Mouse (Mus musculus): ENCODE data around the gene Fer1l5. TPM values are rescaled to one million over a fixed set of nuclear protein-coding genes. Genes with fewer than 3 reads are reported as not detected.

The Fer1l5 gene
- polyA plus RNA-seq, 1 experiment from 2014 or later = 0.64 TPM

GRCm38 (mm10) chr1:36352351-36352750 lies 19.7 kb upstream of the Fer1l5 start:
- Histone ChIP-seq H3K4me1 (ENCODE audit: control insufficient read depth, insufficient read depth, low read length) (no peaks in the 10 kb centered on the region), H3K27ac (replicated peaks; ENCODE audit: low read depth, low read length) (no peak overlapping the region), H3K9ac (ENCODE audit: low read depth, low read length) (no peak overlapping the region), H3K9me3 (ENCODE audit: control insufficient read depth, low read length) (no peaks in the 10 kb centered on the region), H3K4me2 (ENCODE audit: low read depth, low read length) (no peak overlapping the region), H3K4me3 (ENCODE audit: low read depth, low read length) (no peak overlapping the region), H3K36me3 (ENCODE audit: control insufficient read depth, insufficient read depth, low read length) (peaks cover 95% of the 10 kb centered on the region), H3K27me3 (replicated peaks; ENCODE audit: control insufficient read depth, insufficient read depth, low read length) (no peaks in the 10 kb centered on the region)
- no peak for ATAC-seq (ENCODE audit: low read depth)
- WGBS = 89% methylated on average over 4 of the region's 4 CpGs
- DNase-seq (ENCODE audit: low spot score) = no peak

- Histone ChIP-seq H3K27ac (replicated peaks; ENCODE audit: low read depth, low read length) (no peak overlapping the region), H3K9ac (ENCODE audit: low read depth, low read length) (no peak overlapping the region), H3K4me2 (ENCODE audit: low read depth, low read length) (no peak overlapping the region), H3K9me3 (ENCODE audit: control insufficient read depth, low read length) (no peaks in the 10 kb centered on the region), H3K36me3 (ENCODE audit: control insufficient read depth, insufficient read depth, low read length) (peaks cover 82% of the 10 kb centered on the region), H3K4me1 (ENCODE audit: control insufficient read depth, insufficient read depth, low read length) (no peaks in the 10 kb centered on the region), H3K27me3 (replicated peaks; ENCODE audit: control insufficient read depth, insufficient read depth, low read length) (no peaks in the 10 kb centered on the region), H3K4me3 (ENCODE audit: low read depth, low read length) (no peak overlapping the region)
- WGBS = 96% methylated on average over 5 of the region's 5 CpGs
- no peak for ATAC-seq (ENCODE audit: low read depth)
- DNase-seq (ENCODE audit: low spot score) = no peak
Observed at GRCm38 (mm10) chr1:36356955-36357695, 15.0 kb upstream of the Fer1l5 start.

- no peak for DNase-seq (ENCODE audit: low spot score)
- H3K27me3 ChIP-seq (replicated peaks; ENCODE audit: control insufficient read depth, insufficient read depth, low read length) = no peaks in the 10 kb centered on the region
- peaks cover 9% of the 10 kb centered on the region for H3K4me1 ChIP-seq (ENCODE audit: control insufficient read depth, insufficient read depth, low read length)
- H3K9ac ChIP-seq (ENCODE audit: low read depth, low read length) = peak overlapping the region; percentile 96
- peak overlapping the region; percentile 92 for H3K4me3 ChIP-seq (ENCODE audit: low read depth, low read length)
- 53% methylated on average over 12 of the region's 12 CpGs for WGBS
- H3K4me2 ChIP-seq (ENCODE audit: low read depth, low read length) = peak overlapping the region; percentile 62
- H3K36me3 ChIP-seq (ENCODE audit: control insufficient read depth, insufficient read depth, low read length) = peaks cover 33% of the 10 kb centered on the region
- no peaks in the 10 kb centered on the region for H3K9me3 ChIP-seq (ENCODE audit: control insufficient read depth, low read length)
- no peak for ATAC-seq (ENCODE audit: low read depth)
- no peak overlapping the region for H3K27ac ChIP-seq (replicated peaks; ENCODE audit: low read depth, low read length)
Observed at GRCm38 (mm10) chr1:36367698-36368097, 4.4 kb upstream of the Fer1l5 start.

GRCm38 (mm10) chr1:36368112-36368968 lies 3.8 kb upstream of the Fer1l5 start:
- peaks cover 9% of the 10 kb centered on the region for H3K4me1 ChIP-seq (ENCODE audit: control insufficient read depth, insufficient read depth, low read length)
- peaks cover 28% of the 10 kb centered on the region for H3K36me3 ChIP-seq (ENCODE audit: control insufficient read depth, insufficient read depth, low read length)
- H3K4me2 ChIP-seq (ENCODE audit: low read depth, low read length) = peak overlapping the region; percentile 62
- peak overlapping the region; percentile 92 for H3K4me3 ChIP-seq (ENCODE audit: low read depth, low read length)
- H3K9ac ChIP-seq (ENCODE audit: low read depth, low read length) = peak overlapping the region; percentile 96
- peak; percentile 85 for ATAC-seq (ENCODE audit: low read depth)
- no peaks in the 10 kb centered on the region for H3K9me3 ChIP-seq (ENCODE audit: control insufficient read depth, low read length)
- DNase-seq (ENCODE audit: low spot score) = peak; percentile 44
- peak overlapping the region; percentile 84 for H3K27ac ChIP-seq (replicated peaks; ENCODE audit: low read depth, low read length)
- WGBS = 5% methylated on average over 35 of the region's 55 CpGs
- H3K27me3 ChIP-seq (replicated peaks; ENCODE audit: control insufficient read depth, insufficient read depth, low read length) = no peaks in the 10 kb centered on the region

GRCm38 (mm10) chr1:36368969-36369645 lies 3.0 kb upstream of the Fer1l5 start, which contains the start of gene Kansl3:
Gene Kansl3 (minus strand): TSS chr1:36369181.
- peak; percentile 93 for DNase-seq (ENCODE audit: low spot score)
- H3K27me3 ChIP-seq (replicated peaks; ENCODE audit: control insufficient read depth, insufficient read depth, low read length) = no peaks in the 10 kb centered on the region
- H3K36me3 ChIP-seq (ENCODE audit: control insufficient read depth, insufficient read depth, low read length) = peaks cover 20% of the 10 kb centered on the region
- H3K4me2 ChIP-seq (ENCODE audit: low read depth, low read length) = peak within 1 kb of the TSS; percentile 62
- H3K4me3 ChIP-seq (ENCODE audit: low read depth, low read length) = peak within 1 kb of the TSS; percentile 92
- 5% methylated on average over 38 of the region's 61 CpGs for WGBS
- H3K27ac ChIP-seq (replicated peaks; ENCODE audit: low read depth, low read length) = peak within 1 kb of the TSS; percentile 84
- H3K9me3 ChIP-seq (ENCODE audit: control insufficient read depth, low read length) = no peaks in the 10 kb centered on the region
- ATAC-seq (ENCODE audit: low read depth) = peak; percentile 91
- peaks cover 9% of the 10 kb centered on the region for H3K4me1 ChIP-seq (ENCODE audit: control insufficient read depth, insufficient read depth, low read length)
- peak within 1 kb of the TSS; percentile 96 for H3K9ac ChIP-seq (ENCODE audit: low read depth, low read length)

- Histone ChIP-seq H3K4me2 (ENCODE audit: low read depth, low read length) (no peak overlapping the region), H3K4me3 (ENCODE audit: low read depth, low read length) (no peak overlapping the region), H3K9ac (ENCODE audit: low read depth, low read length) (no peak overlapping the region), H3K36me3 (ENCODE audit: control insufficient read depth, insufficient read depth, low read length) (peaks cover 3% of the 10 kb centered on the region), H3K4me1 (ENCODE audit: control insufficient read depth, insufficient read depth, low read length) (peaks cover 9% of the 10 kb centered on the region), H3K9me3 (ENCODE audit: control insufficient read depth, low read length) (no peaks in the 10 kb centered on the region), H3K27ac (replicated peaks; ENCODE audit: low read depth, low read length) (no peak overlapping the region), H3K27me3 (replicated peaks; ENCODE audit: control insufficient read depth, insufficient read depth, low read length) (no peaks in the 10 kb centered on the region)
- ATAC-seq (ENCODE audit: low read depth) = no peak
- DNase-seq (ENCODE audit: low spot score) = no peak
- 88% methylated on average over 6 of the region's 6 CpGs for WGBS
Observed at GRCm38 (mm10) chr1:36370918-36371317, 1.2 kb upstream of the Fer1l5 start.

GRCm38 (mm10) chr1:36378880-36379279 lies 6.8 kb downstream of the Fer1l5 start:
- ATAC-seq (ENCODE audit: low read depth) = no peak
- DNase-seq (ENCODE audit: low spot score) = no peak

GRCm38 (mm10) chr1:36379582-36379981 lies 7.5 kb downstream of the Fer1l5 start:
- no peak overlapping the region for H3K9ac ChIP-seq (ENCODE audit: low read depth, low read length)
- ATAC-seq (ENCODE audit: low read depth) (no peak), DNase-seq (ENCODE audit: low spot score) (no peak)
- H3K27ac ChIP-seq (replicated peaks; ENCODE audit: low read depth, low read length) = no peak overlapping the region
- H3K27me3 ChIP-seq (replicated peaks; ENCODE audit: control insufficient read depth, insufficient read depth, low read length) = no peaks in the 10 kb centered on the region
- no peak overlapping the region for H3K4me2 ChIP-seq (ENCODE audit: low read depth, low read length)
- no peaks in the 10 kb centered on the region for H3K9me3 ChIP-seq (ENCODE audit: control insufficient read depth, low read length)
- H3K36me3 ChIP-seq (ENCODE audit: control insufficient read depth, insufficient read depth, low read length) = no peaks in the 10 kb centered on the region
- 71% methylated on average over 4 of the region's 4 CpGs for WGBS
- H3K4me3 ChIP-seq (ENCODE audit: low read depth, low read length) = no peak overlapping the region
- H3K4me1 ChIP-seq (ENCODE audit: control insufficient read depth, insufficient read depth, low read length) = no peaks in the 10 kb centered on the region

More at GRCm38 (mm10) chr1:36378880-36379279, 6.8 kb downstream of the Fer1l5 start:
- Histone ChIP-seq H3K27ac (replicated peaks; ENCODE audit: low read depth, low read length) (no peak overlapping the region), H3K27me3 (replicated peaks; ENCODE audit: control insufficient read depth, insufficient read depth, low read length) (no peaks in the 10 kb centered on the region), H3K4me3 (ENCODE audit: low read depth, low read length) (no peak overlapping the region), H3K36me3 (ENCODE audit: control insufficient read depth, insufficient read depth, low read length) (no peaks in the 10 kb centered on the region), H3K4me2 (ENCODE audit: low read depth, low read length) (no peak overlapping the region), H3K9me3 (ENCODE audit: control insufficient read depth, low read length) (no peaks in the 10 kb centered on the region), H3K4me1 (ENCODE audit: control insufficient read depth, insufficient read depth, low read length) (no peaks in the 10 kb centered on the region), H3K9ac (ENCODE audit: low read depth, low read length) (no peak overlapping the region)
- WGBS = 67% methylated on average over 6 of the region's 6 CpGs
